Mouse (Mus musculus) urinary bladder, adult 18-20 months (tissue): Measurements from ENCODE around the gene Rapgef5.
A peak's percentile ranks its signal among the peaks of the same experiment; 100 is the strongest.
"Not testable (repeated sequence)": the region's sequence is repeated elsewhere in the genome, so short reads cannot be mapped to it uniquely, and the experiment has no call there.

Source experiments
- DNase-seq, 2 experiments: peaks; one replicate each; pipeline ENCODE4 v3.0.0; 2022; ENCODE audit warnings: low spot score in 2 of 2, mixed read lengths in 2 of 2

Gene Rapgef5

DNA sequence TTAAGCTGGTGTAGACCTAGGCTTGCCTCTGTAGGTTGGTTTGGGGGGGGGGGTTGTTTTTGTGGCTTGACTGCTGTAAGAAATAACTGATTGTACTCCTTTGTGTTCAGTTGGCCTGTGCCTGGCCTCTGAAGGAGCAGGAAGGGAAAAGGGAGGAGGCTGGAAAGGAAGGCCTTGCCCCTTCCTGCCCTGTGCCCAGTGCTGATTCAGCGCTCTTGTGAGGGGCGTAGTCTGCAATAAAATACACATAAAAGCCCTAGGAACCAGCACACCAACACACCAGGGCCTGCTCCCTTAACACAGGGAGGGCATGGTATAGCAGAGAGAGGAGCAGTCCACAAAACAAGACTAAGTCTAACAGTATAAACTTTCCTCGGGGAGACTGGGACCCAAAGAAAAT lies 247.0 kb downstream of the Rapgef5 start:
- no peak for DNase-seq

DNA sequence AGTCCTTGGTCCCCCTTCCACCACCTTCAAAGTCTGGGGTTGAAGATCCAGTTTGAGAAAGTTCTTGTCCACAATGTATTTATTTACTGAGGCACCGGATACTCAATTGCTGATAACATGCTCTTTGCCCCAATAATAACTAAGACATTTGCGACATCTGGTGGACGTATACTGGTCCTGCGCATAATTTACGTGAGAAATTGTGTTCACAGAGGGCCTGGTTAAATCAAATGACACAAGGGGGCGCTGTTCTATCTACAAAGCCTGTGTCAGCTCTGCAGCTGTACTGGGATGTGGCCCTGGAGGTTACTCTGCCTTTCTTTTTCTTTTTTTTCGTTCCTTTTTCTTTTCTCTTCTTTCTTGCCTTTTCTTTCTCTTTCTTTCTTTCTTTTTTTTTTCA lies 248.6 kb downstream of the Rapgef5 start:
- DNase-seq = peak; percentile 21 to 39

DNA sequence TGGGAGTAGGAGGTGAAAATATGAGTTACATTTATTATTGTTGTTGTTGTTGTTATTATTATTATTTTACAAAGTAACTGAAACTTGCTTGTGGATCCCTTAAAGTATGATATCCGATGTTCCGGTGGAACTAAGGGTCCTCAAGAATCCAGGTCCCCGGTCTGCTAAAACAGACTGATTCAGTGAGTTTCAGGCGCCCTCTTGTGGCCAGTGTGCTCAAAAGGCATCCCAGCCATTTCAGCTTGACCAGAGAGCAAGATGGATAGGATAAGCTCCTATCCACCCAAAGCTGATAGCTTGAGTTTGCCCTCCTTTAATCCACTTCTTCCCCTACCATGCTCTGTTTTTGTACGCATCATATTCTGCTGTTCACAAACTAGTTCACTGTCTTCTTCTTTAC lies 252.8 kb downstream of the Rapgef5 start:
- DNase-seq = peak; percentile 25 to 33

DNA sequence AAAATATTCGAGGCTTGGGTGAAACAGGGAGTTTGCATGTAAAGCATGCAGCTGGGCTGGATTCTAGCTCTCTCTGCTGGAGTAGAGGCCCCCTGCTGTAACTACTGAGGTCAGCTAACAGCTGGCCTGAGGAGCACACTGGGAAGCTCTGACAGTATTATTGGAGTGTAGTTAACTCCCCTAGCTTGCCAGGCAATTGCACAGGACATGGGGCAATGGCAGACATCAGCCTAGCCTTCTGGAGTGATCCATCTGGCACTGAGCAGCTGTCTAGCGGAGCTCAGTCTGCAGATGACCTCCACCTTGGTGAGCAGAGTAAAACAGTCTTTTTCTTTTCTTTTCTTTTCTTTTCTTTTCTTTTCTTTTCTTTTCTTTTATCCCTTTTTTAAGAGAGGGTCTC lies 253.9 kb downstream of the Rapgef5 start:
- no peak for DNase-seq

DNA sequence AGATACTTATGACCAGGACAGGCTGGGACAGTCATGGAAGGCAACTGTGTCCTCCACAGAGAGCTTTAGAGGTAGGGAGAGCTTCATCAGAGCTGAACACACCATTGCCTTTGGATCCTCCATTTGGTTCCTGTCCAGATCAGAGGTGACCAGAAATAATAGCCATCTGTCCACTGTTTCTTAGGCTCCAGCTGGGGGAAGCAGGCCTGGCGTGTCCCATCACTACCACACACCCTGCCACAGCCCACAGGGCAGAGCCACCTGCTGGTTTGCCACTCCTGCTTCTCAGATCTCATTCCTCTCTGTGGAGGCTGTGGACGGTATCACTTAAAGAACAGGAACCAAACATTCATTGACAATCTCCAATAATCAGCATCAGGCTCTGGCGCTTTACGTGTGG lies 254.9 kb downstream of the Rapgef5 start:
- DNase-seq = no peak

DNA sequence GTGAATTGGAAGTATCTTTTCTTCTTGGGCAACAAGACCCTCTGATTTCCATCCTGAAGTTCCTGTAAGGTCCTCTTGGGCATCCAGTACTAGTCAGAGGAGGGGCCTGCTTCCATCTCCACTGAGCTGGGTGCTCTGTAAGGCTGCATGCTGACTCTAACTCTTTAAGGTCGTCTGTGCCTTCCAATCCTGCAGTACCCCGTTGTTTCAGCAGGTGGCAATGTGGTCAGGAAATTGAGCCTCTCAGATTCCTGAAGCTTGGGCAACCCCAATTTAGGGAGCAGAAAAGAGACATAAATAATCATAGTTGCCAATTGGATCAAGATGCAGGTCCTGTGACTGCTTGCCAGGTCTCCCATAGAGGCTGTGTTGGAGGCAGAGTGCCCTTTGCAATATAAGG lies 256.4 kb downstream of the Rapgef5 start:
- peak in 1 of 2 experiments; percentile 46 for DNase-seq

DNA sequence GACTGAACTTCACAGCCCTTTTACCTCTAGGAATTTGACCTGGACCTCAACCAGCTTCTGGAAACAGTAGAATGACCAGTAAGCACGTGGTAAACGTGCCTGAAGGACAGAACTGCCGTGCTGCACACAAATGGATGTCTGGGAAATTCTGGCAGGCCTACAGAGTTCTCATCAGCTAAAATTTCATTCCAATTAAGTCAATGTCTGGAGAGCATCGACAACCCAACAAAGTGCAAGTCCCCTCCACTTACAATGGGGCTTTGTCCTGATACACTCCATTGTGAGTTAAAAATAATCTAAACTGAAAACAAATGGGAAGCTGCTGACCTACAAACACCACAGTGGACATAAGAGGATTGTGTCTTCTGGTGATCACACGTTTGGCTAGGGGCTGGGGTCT lies 260.6 kb downstream of the Rapgef5 start:
- DNase-seq = no peak

DNA sequence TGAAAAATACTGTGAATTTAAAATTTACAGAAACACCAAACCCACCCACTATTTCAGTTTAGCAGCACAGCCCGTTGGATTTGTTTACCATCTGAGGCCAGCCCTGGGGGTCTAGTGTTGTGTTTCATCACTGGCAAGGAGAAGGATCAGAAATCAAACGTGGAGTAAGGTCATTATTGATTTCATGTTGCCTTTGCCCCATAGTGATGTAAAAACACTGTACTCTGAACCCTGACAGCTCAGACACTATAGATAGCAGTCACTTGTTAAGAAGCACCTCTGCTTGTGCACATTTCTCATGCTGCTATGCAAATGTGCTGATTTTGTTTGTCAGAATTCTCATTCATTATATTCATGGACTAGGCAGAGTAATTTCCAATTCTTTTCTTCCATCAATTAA lies 265.1 kb downstream of the Rapgef5 start:
- no peak for DNase-seq

DNA sequence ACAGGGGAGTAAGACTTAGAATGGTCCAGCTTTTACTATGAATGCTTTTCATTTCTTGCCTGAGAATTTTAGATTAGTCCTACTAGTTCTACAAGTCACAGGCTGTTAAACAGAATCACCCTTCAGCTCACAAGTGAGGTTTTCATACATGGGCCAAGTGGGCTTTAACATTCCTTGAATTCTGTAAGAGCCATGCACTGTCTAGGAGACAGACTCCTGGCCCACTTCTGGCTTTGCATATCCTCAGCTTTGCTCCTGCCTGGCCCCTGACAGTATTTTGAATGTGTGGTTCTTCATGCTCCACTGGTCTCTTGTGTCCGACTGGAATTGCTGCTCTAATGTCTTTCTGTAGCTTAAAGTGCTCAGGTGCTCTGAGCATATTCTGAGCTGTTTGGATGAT lies 267.1 kb downstream of the Rapgef5 start:
- DNase-seq = no peak

DNA sequence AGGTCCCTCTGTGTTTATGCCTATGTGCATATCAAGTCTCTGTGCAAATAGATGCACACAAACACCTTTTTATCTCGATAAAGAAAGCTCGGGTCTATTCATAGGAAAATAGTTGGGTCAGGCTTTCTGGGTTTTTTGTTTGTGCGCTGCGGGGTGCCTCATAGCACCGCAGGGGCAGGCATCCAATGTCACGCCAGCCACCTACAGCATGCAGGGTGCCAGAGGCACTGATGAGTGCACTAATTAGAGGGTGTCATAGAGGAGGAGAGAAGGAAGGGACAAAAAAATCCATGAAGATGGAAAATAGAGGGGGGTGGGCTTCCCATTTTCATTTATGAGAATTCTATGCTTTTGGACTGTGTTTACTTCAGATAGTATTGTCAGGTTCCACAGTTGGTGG lies 270.3 kb downstream of the Rapgef5 start:
- DNase-seq = no peak

DNA sequence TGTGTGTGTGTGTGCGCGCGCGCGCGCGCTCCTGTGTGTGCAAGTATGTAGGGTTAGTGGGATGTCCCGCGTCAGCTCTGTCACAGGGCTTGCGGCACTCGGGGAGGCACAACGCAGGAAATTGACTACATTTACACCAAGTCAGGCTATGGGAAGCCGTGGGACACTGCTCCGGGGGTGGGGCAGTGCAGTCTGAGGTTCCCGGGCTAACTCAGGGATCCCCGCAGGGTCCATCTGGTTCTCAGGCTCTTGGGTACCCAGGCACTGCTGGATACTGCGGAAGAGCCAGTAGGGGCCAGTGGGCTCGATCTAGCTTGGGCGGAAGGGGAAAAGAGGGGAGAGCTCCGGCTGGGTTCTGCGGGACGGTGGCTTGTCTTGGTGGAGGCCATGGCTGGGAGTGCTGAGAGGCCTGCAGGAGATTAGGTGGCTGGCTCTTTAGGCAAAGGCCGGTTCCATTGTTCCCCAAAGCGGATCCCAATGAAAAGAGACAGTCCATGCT lies 272.3 kb downstream of the Rapgef5 start:
- no peak for DNase-seq

DNA sequence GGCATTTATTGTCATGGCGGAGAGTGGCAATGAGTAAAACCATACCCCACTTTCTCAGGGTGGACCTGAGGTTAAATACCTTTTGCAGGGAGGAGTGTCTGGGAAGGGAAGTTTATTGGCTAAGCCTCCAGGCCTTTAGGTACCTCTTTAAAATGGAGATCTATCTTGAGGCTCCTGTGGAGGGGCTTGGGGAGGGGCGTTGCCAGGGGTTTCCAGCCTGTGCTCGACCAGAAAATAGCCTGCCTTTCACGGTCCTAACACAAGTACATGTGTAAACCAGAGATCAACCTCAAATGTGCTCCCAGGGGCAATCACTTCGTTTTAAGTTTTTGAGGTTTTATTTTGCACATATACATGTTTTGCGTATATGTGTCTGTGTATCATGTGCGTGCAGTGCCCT lies 272.7 kb downstream of the Rapgef5 start:
- DNase-seq = no peak

DNA sequence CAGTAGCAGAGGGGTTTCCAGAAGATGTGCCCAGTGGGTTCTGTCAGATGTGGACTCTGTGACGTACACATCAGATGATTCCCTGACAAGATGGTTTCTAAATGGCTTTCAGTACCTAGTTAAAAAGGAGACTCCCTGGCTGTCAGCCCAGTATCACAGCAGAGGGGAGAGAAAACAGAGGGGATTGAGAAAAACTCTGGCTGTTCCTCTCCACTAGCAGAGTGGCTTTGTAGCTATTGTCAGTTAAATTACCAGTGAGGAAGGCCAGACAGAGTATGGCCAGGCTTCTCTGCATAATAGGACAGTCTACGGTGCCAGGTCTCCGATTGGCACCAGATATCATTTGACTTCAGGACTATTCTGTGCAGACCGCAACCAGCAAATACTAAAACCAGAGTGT lies 279.0 kb downstream of the Rapgef5 start:
- DNase-seq = no peak

DNA sequence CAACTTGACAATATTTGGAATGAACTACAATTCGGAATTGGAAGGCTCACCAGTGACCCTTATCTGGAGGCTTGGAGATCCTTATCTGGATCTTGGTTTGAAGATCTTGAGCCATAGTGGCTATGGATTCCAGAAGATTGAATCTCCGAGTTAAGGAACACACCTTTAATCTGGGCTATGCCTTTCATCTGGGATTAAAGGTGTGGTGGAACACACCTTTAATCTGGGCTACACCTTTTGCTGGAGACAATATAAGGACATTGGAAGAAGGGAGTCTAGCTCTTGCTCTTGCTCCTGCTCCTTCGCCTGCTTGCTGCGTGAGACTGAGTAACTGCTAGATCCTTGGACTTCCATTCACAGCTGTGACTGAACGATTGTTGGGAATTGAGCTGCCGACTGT lies 287.7 kb downstream of the Rapgef5 start, which contains the start of gene Cdca7l:
Gene Cdca7l, plus strand, starts transcription at position 301 of the 400 bp plus-strand sequence.
- DNase-seq = not testable (repeated sequence)

DNA sequence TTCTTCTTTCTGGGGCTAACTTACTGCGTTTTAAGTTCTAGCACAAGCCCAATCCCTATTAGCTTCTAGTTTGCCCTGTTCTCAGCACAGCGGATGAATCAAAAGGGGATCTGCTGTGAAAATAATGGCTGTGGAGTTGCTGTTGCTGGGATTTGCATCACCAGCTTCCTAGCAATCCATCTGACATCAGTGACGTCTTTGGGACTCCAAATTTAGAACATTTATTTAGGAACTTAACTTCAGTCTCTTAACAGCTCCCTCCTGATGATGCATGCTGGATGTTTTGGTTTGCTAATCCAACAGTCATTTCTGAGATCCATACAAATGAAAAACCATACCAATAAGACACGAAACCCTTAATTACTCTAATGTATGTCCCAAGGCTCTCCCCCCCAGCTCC lies 289.3 kb downstream of the Rapgef5 start:
- no peak for DNase-seq

DNA sequence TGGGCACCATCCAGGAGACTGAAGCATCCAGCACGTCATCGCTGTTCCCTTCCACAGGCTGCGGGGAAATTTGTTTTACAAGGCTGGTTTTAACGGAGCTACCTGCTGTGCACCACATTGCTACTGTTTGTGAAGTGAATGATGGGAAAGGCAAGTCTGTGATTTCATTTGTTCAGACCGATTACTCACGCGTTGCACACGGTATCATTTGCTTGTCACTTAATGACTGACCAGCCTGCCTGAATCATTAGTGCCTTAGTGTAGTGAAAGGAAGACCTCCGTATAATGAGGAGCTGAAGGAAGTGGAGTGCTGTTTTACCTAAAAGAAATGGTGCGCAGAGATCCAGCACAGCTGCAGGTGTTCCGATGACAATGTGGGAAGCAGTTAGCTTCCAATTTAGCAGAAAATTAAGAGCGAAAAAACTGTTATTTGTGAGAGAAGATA lies 289.8 kb downstream of the Rapgef5 start:
- no peak for DNase-seq

DNA sequence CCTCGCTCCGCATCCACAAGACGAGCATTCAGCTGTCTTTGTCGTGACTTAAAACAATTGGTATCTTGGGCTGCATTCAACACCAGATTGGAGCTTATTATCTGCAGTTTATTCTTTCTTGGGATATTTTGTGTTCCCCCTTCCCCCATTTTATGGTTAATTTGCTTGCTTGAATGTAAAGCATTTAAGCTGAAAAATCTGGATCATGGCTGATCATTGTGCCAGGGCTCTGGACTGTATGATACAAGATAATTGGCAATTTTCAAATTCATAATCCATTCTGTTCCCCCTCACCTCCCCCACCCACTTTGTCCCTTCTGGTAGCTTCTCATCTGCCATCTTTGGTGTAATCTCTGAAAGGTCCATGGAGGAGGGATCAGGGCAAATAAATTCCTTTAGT lies 290.2 kb downstream of the Rapgef5 start:
- no peak for DNase-seq

DNA sequence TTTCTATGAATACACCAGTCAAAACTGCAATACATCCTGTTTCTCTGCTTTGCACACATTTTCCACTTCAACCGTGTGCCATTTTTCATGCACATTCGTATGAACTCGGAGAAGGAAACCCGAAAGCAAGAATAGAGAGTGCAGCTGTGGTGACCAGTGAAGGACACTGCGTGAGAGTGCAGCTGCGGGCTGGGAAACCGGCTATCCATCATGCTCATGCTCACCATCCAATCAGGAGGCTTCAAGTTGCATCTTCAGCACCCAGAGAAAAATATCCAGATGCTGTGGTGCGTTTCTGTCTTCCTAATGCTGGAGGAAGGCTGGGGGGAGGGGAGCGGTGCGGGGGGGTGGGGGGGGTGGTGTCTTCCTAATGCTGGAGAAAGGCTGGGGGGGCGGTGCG lies 291.4 kb downstream of the Rapgef5 start:
- DNase-seq = no peak

DNA sequence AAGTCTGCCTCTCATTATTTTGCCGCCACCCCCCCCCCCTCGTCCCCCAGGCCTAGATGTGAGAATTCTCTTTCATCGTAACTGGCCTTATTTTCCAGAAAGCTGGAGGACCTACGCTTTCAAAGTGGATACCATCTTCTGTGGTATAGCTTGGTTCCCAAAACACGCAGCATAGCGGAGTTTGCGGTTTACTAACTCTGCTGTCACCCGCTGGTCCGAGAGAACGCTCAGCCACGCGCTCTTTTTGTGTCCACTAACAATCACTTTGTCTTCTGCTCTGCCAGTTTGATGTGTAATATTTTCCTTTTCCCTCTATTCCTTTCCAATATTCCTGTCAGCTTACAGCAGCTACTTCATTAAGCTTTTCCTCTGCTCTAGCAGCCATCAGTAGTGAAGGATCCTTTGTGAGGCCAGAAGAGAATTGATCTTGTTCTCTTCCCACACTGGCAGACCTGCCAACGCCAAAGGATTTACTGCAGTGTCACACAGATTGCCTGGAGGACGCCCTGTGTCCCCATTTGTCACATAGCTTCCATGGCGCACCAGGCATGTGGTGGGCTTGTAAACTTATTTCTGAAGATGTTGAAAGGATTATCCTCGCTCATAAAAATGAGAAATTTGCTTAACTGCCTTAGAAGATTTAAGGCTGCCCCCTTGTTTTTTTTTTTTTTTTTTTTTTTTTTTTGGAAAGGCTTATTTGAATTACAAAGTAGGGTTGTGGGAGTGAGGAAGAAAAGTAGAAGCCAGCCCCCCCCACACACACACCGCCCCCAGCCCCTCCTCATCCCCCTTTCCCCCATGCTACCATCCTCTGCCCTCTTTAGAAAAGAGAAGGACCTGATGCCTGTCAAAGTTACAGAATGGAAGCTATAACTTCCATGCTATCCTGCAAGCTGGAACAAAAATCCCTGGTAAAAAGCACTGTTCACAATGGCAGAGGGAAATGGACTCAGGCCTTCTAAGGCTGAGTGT lies 292.4 kb downstream of the Rapgef5 start:
- DNase-seq = no peak
